Mouse (Mus musculus): Measurements from ENCODE around the gene Sertad2.

Sertad2 gene

DNA sequence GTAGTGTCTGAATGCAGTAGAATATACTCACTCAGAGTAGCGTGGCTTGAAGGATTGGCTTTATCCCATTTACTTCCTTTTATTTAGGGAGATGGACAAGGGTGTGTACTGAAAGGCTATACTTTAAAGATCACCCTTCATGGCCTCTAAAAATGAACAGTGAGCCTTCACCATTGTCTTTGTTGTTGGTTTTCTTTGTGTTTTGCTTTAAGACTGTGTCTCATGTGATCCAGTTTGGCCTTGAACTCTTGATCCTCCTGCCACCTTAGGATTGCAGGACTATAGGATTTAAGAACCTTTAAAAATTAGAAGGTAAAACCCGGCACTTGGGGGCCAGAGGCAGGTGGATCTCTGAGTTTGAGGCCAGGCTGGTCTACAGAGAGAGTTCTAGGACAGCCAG is 6.4 kb downstream of the Sertad2 start:
- DNase-seq (ENCODE audit: low spot score), result no peak

DNA sequence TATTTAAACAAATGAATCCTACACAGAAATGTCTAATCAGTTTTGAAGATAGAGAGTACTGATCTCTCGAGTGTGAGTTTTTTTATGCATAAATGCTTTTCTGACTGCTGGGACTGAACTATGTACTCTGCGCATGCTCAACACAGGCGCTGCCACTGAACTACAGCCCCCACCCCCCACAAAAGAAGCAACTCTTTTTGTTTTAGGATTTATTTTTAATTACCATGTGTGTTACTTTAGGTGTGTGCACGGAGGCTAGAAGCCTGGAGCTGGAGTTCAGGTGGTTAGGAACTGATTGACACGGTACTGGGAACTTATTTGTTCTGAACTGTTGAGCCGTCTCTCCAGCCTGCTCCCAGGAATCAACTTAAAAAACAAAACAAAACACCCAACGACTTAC is 7.1 kb downstream of the Sertad2 start:
- DNase-seq (ENCODE audit: low spot score), result no peak

DNA sequence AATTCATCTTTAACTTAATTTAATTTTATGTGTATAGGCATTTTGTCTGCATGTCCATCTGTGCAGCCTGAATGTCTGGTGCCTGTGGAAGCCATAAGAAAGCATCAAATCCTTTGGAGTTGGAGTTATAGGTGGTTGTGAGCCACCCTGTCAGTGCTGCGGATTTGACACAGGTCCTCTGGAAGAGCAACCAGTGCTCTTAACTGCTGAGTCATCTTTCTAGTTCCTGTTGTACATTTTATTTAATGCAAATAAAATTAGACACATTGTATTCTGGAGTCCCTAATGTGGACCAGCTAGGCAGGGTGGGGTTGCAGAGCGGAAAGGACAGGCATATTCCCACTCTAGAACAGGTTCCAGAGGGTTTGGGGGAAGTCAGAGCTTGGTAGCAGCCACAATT is 9.0 kb downstream of the Sertad2 start:
- no peak for DNase-seq (ENCODE audit: low spot score)

DNA sequence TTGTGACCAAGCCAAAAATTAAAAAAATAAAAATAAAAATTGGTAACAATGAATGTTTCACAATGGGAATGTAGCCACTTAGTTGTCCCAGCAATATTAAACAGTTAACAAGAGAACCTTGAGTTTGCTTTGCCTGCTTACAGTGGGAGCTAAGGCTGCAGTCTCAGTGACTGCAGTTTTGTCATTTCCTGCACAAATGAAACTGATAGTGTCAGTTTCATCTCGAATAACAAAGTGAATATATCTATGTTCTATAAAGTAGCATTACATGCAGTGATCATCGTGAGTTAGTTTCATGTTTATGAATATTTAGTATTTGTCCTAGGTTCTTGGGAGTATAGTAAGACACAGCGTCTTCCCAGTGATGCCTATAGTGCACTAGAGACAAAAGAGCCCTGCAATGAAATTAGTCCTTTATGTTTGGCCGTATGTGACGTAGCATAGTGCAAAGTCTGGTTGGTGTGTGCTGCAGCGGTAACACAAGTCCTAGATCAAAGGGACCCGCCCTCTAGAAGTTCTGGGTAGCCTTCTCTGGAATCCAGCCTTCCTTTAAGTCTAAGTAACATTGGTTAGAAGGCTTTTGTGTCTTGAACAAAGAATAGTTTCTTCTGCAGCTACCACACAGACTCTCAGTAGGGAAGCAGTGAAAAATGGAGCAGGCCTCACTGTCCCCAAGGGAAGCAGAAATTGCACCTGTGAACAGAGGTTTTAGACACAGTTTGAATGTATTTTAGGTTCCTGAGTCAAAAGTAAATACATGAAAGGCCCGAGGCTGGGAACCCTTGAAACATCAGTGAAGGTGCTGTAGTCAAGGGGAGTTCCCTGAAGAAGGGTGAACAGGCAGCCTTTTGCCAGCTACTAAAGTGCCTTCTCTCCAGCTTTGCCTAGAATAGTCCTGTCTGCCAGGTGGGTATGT is 10.0 kb downstream of the Sertad2 start:
- DNase-seq (ENCODE audit: low spot score), result no peak

DNA sequence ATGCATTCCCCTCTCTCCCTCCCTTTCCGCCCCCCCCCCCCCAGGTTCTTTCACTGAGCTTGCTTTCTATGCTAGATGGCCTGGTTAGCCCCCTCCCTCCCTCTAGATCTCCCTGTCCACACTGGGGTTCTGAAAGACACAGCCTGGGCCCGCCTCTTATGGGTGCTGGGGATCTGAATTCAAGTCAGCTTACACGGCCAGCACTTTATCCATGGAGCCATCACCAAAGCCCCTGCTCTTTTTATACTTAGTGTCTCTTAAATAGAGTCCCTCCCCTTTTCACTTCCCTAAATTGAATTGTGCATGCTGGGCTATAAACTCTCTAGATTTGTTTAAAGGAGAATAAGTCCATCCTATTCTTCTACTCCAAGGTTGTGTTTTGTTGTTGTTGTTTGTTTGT is 12.6 kb downstream of the Sertad2 start:
- DNase-seq (ENCODE audit: low spot score), result no peak

DNA sequence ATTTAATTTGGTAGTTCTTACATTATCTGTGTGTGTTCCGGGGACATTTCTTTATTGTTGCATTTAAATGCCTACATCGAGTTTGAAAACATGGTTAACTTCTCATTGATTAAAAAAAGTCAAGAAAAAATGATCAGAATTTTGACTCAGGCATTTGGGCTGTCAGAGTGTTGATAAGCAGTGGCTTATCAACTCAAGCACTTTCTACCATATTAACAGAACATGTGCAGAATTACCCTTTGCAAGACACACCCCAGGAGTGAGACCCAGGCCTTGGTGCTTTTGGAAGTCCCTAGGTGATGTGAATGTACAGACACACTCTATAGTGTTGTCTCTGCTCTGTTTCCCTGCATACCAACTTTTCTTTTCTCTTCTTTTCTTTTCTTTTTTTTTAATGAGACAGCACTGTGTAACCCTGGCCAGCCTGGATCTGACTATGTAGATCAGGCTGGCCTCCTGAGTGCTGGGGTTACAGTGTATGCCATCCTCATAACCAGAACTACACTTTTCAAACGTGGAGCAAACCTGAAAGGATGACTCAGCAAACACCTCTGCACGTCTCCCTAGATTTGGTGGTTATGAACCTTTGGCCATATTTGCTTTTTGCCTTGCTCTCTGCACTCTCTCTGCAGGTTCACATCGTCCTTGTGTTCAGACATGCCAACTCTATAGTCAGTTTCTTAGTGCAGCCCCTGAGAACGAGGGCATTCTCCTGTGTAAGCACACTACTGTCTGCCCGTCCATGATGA is 13.3 kb downstream of the Sertad2 start:
- no peak for DNase-seq (ENCODE audit: low spot score)

DNA sequence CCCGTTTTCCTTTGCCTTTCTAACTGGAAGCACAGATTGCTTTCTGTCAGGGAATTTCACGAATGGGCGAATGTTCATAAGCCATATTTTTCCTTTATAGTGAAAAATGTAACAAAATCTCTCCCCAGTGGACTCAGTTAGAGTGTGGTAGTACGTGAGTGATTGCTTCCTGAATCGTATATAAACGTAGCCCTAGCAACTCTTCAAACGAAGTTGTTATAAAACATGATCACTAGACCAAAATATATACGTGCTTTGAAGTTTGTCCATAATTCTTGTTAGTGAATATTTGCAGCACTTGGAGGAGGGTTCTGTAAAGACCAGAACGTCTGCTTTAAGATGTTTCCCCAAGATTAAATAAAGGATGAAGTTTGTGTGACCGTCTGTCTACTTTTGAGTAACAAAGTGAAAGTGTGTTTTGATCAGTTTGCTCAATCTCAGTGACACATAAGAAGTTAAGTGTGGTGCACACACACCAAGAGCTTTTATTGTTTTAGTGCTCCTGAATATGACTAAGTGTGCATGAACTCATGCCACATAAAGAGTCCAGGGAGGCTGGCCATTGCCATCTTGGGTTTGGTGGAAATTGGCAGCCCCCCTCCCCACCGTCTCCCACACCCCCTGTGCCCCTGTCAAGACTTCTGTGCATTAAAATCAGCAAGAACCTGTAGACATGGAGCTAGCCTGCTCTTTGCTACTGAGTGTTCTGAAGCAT is 16.3 kb downstream of the Sertad2 start:
- no peak for DNase-seq (ENCODE audit: low spot score)

DNA sequence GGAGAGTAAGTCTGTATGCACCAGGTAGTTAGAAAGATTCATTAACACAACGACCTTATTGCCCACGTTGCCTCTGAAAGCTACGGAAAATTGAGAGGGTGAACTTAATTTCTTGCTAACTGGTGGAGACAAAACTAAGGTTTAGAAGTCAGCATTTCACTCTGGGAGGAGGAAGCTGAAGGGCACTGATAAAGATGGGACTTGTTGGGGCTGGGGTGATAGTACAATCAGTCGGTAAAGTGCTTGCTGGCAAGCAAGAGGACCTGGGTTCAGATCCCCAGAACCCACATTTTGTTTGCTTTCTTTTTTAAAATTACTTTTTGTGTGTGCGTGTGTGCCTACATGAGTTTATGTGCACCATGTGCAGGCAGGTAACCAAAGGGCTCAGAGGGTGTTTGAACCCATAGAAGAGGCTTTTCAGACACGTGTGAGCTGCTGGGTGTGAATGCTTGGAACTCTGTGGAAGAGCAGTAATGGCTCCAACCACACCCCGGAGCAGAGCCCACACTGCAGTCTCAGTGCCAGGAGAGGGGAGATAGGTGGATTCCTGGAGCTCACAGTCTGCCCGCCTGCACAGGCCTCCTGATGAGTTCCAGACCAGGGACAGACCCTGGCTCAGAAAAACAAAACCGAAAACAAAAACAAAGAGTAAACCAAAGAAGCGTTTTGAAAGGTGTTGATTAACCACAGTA is 17.0 kb downstream of the Sertad2 start:
- no peak for DNase-seq (ENCODE audit: low spot score)

DNA sequence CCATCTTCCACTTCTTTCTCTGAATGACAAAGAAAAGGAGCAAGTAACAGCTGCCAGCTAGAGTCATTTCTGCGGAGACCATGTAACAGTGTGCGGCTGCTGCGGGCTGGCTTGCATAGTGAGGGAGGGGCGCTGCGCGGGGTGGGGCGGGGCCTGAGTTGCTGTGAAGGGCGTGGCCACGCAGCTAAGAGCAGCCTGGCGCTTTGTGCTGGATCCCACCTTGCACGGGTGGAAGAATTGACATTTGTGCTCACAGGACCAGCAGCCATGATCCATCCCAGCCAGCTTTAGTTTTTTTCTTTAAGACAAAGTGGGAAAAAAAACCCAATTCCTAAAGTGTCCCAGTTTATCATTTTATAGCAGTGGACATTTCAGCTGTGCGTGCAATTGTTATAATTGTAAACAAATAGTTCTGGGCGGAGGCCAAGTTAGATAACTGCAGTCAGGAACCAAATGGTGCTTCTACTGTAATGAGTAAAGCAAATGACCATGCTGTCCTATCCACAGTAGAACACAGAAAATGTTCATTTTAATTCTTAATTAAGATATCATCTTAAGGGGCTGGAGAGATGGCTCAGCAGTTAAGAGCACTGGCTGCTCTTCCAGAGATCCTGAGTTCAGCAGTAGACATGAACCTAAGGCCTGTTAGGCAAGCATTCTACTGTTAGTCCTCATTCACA is 18.4 kb downstream of the Sertad2 start:
- DNase-seq (ENCODE audit: low spot score), result peak; percentile 86

DNA sequence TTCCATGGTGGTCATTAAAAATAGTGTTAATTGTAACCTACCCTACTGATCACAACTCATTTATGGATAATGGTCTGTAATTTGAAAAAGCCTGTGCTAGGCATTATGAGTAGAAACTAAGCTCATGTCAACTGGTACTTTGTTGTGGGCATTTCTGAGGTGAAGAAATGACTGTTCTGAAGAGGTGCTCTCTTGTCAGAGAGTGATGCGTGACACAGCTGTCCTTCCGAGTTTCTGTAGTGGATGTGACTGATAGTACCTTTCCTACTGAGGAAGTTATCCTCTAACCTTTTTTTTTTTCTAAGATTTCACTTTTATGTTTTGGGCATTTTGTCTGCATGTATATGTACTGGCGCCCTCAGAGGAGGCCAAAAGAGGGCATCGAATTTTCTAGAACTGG is 22.0 kb downstream of the Sertad2 start:
- DNase-seq (ENCODE audit: low spot score), result no peak

DNA sequence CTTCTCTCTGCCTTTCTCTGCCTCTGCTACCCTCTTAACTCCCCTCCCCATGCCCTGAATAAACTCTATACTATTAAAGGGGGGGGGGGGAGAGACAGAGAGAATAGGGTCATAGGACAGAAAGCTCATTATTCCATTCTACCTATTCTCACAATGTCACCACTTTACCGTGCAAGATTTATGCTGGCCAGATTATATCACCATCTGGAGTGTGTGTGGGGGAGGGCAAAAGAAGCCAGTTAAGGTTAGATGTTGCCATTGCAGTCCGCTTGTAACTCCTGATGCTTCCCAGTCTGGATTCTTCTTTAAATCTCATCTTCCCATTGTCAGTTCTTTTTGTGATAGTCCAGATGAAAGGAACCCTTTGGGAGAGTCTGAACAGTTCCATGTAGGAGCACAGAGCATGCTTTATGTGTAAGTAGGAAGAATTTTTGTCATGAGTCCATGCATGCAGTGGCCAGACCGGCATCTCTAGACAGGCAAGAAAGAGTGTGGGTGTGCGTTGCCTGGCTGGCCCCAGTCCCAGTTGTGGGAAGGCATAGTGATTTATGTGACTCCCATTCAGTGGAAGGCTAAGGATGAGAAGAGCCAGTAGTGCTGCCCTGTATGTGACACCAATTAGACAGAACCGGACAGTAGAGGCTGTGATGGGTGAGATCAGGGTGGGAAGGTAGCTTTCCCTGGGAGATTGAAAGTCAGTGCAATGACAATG is 28.8 kb downstream of the Sertad2 start:
- DNase-seq (ENCODE audit: low spot score), result no peak

DNA sequence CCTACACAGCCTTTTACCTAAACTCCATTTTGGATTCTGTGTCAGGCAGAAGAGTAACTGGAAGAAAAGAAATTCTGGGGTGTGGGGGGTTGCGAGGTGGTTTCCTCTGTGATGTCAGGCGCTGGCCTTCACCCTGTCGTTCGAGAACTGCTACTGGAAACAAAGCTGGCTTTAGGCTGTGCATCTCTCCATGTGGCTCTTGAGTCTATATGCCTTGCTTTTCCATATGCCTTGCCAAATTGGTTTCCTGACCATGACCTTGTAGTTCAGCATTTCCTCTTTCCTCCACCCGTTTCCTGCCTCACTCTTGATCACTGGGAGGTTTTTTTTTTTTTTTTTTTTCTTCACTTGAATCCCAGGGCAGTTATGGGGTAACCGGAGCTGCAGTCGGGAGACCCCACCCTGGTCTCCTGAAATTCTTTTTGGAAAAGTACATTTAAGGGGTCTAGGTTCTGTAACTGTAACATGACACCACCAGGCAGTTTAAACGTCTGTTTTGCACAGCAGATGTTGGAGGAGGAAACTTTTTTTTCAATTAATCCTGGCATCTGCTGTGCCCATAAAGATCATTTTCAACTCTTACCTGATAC is 33.1 kb downstream of the Sertad2 start:
- peak; percentile 45 for DNase-seq (ENCODE audit: low spot score)

DNA sequence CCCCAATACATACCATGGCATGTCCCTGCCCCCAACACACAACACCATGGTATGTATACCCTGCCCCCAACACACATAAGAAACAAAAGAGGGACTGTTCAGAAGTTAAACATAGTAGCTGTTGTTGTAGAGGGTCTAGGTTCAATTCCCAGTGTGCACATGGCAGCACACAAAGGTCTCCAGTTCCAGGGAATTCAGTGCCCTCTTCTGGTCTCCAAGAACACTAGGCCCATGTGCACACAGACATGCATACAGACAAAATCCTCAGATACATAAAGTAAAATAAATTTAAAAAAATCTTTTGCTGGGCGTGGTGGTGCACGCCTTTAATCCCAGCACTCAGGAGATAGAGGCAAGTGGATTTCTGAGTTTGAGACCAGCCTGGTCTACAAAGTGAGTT is 39.7 kb downstream of the Sertad2 start:
- DNase-seq (ENCODE audit: low spot score), result no peak

DNA sequence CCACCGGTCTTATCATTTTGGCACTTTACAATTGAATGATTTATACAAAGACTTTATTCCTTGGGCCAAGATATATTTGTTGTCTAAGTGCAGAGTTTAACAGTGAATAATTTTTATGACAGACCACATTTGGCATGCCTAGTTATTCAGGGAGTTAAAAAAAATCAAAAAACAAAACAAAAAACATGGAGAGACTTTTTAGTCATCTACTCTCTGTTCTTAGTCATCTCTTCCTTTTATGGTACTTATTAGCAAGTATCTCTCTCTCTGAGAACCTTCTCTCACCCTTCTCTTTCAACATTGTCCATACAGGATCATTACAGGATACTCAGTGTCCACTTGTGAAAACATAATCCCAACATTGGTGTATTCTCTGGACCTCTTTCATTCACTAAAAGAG is 42.2 kb downstream of the Sertad2 start:
- DNase-seq (ENCODE audit: low spot score), result no peak

DNA sequence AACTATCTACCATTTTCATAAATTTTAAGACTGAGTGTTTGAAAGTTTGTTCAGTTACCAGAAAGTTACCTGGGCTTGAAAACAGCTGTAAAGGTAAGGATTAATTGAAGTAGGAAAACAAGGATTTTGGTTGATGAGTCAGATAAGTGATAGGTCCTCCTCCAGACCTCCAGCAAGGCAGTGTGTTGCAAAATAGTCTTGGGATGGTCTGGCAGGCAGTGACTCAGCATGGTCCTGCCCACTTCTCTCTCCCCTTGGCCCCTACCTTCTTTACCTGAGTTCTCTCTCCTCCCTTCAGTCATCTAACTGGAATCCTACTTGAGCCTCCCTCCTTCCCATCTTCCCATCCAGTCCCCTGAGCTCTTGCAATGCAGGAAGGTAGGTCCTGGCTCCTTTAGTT is 43.1 kb downstream of the Sertad2 start:
- DNase-seq (ENCODE audit: low spot score), result no peak

DNA sequence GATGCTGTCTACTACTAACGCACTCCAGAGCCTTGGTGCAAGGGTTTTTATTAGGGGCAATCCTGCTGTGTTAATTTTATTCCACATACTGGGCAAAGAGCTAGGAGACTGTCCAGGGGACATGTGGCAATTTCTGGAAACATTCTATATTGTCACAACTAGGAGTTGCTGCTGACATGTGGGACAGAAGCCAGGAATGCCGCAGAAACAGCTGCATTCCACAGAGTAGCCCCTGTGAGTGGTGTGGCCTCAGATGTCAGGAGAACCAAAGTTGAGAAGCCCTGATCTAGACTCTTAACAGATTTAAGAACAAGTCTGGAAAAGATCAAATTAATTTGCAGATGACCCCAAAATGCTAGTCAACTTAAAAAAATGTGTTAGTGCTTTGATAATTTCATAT is 46.3 kb downstream of the Sertad2 start:
- no peak for DNase-seq (ENCODE audit: low spot score)

DNA sequence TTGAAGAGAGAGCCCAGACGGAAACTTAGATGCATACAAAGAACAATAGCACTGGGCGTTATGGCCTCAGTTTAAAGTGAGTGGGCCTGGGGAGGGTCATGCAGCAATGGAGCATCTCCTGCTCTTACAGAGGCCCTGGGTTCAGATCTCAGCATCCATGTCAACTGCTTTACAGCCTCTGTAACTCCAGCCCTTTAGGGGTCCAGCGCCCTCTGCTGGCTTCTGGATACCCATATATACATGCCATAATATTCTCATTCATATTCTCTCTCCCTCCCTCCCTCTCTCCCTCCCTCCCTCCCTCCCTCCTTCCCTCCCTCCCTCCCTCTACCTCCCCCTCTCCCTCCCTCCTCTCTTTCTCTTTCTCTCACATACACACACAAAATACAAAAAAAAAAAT is 49.0 kb downstream of the Sertad2 start:
- DNase-seq (ENCODE audit: low spot score), result no peak

DNA sequence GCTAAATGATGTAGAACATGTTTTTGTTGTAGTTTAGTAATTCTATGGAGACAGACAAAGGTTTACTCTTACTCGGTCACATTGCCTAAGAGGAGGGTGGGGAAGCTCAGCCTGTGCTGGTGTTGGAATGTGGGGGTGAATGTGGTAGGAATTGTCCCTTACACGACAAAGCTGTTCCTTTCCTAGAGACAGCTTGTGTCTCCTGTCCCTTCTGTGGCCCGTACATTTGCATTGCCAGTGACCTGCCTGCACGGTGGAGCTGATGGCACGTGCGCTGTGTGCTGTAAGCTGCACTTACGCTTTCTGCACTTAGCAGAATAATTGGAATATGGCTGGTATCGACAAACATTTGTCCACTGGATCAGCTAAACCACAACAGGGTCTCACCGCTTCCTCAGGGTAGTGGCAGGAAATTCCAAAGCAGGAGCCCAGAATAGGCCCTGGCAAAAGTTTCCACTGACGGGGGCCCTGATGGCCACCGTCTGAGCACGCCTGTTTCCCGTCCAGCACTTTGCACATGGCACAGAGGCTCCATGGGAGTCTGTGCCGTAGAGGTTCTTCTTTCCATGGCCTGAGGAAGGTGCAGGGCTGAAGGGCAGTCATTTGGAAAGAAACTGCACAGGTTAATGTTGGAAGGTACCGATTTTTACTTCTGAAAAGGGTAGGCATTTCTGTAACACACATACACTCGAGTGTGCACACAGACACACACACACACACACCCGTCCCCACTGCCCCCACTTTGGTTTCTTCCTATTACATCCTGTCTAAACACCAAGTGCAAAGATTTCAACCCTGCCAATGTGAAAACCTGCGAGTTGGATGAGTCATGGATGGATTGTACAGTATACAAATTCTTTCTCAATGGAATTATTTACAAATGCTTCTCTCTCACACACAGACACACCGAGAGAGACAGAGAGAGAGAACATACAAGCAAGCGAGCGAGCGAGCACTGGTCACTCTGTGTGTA is 51.5 kb downstream of the Sertad2 start:
- DNase-seq (ENCODE audit: low spot score), result no peak

DNA sequence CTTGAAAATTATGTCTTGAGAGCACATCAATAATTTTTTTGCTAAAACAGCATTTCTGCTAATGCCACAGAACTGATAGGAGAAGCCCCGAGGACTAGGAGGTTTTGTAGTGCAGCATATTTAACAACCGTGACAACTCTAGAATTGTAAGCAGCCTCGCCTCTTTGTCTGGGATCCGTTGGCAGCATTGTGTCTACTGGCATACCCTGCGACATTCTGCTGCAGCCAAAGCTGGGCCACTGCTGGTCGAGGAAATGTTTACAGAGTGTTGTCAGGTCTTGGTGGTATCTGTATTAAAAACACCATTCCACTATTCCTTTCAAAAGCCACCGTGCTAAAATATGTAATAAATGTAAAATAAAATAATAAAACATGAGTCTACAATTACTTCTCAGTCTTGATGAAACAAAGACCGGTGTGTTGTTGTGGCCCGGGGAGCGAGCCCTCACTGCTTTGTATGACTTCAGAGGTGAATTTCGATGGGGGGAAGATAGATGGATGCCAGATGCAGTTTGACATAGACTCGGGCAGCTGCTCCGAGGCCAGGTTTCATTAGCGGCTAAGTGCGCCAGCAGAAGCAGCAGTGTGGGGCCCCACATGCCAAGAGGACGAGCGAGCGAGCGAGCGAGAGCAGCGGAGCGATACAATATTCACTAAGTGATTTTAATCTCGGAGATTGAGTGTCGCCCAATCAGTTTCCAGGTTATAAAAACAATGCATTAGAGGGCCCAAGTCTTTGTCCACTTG is 60.2 kb downstream of the Sertad2 start:
- peak; percentile 76 for DNase-seq (ENCODE audit: low spot score)

Measured in embryo, embryonic 10 days (tissue).